Mouse (Mus musculus): ENCODE data around the gene Cyp2d10. TPM values are rescaled to one million over a fixed set of nuclear protein-coding genes. Genes with fewer than 3 reads are reported as not detected.
A peak's percentile ranks its signal among the peaks of the same experiment; 100 is the strongest.
"Not testable (repeated sequence)": the region's sequence is repeated elsewhere in the genome, so short reads cannot be mapped to it uniquely, and the experiment has no call there.

Gene Cyp2d10
- polyA plus RNA-seq, 1 experiment from 2014 or later = not detected

- WGBS = 31% methylated on average over 16 of the region's 16 CpGs
- H3K9ac ChIP-seq (replicated peaks; ENCODE audit: low read depth, low read length) = no peak overlapping the region
Observed at GRCm38 (mm10) chr15:82416797-82417789, 10.1 kb upstream of the Cyp2d10 start.

GRCm38 (mm10) chr15:82407536-82407935, 541 bp upstream of the Cyp2d10 start:
- Histone ChIP-seq H3K4me3 (ENCODE audit: low read depth, low read length) (no peak overlapping the region), H3K9ac (replicated peaks; ENCODE audit: low read depth, low read length) (no peak overlapping the region), H3K27me3 (ENCODE audit: control insufficient read depth, insufficient read depth, low read length) (no peaks in the 10 kb centered on the region), H3K9me3 (ENCODE audit: control insufficient read depth, low read depth, low read length) (no peaks in the 10 kb centered on the region), H3K27ac (ENCODE audit: low read length) (no peak overlapping the region), H3K4me1 (ENCODE audit: control insufficient read depth, insufficient read depth, low read length) (no peaks in the 10 kb centered on the region), H3K4me2 (replicated peaks; ENCODE audit: low read depth, low read length) (no peak overlapping the region), H3K36me3 (ENCODE audit: control insufficient read depth, insufficient read depth, low read length) (no peaks in the 10 kb centered on the region)
- 72% methylated on average over 4 of the region's 4 CpGs for WGBS
- ATAC-seq (ENCODE audit: insufficient number of reproducible peaks, insufficient read depth, low FRiP score, low read depth) = no peak

More at GRCm38 (mm10) chr15:82416797-82417789, 10.1 kb upstream of the Cyp2d10 start:
- H3K4me1 ChIP-seq (ENCODE audit: control insufficient read depth, insufficient read depth, low read length) = peaks cover 5% of the 10 kb centered on the region; the same call in 1 of the 2 replicates
- ATAC-seq (ENCODE audit: insufficient number of reproducible peaks, insufficient read depth, low FRiP score, low read depth) = peak; percentile 69; the same call in 1 of the 2 replicates
- 0 out of 2 replicates have a peak overlapping the region, but pooled peaks have one; percentile 14 for H3K4me2 ChIP-seq (replicated peaks; ENCODE audit: low read depth, low read length)
- H3K27me3 ChIP-seq (ENCODE audit: control insufficient read depth, insufficient read depth, low read length) = no peaks in the 10 kb centered on the region
- no peaks in the 10 kb centered on the region for H3K36me3 ChIP-seq (ENCODE audit: control insufficient read depth, insufficient read depth, low read length)
- H3K4me3 ChIP-seq (ENCODE audit: low read depth, low read length) = no peak overlapping the region
- no peaks in the 10 kb centered on the region for H3K9me3 ChIP-seq (ENCODE audit: control insufficient read depth, low read depth, low read length)
- no peak overlapping the region for H3K27ac ChIP-seq (ENCODE audit: low read length)

- no peak overlapping the region for H3K4me2 ChIP-seq (replicated peaks; ENCODE audit: low read depth, low read length)
- no peak for ATAC-seq (ENCODE audit: insufficient number of reproducible peaks, insufficient read depth, low FRiP score, low read depth)
- H3K9me3 ChIP-seq (ENCODE audit: control insufficient read depth, low read depth, low read length) = no peaks in the 10 kb centered on the region
- H3K4me1 ChIP-seq (ENCODE audit: control insufficient read depth, insufficient read depth, low read length) = no peaks in the 10 kb centered on the region
- no peaks in the 10 kb centered on the region for H3K36me3 ChIP-seq (ENCODE audit: control insufficient read depth, insufficient read depth, low read length)
- H3K9ac ChIP-seq (replicated peaks; ENCODE audit: low read depth, low read length) = no peak overlapping the region
- no peak overlapping the region for H3K4me3 ChIP-seq (ENCODE audit: low read depth, low read length)
- 90% methylated on average over 3 of the region's 3 CpGs for WGBS
- no peak overlapping the region for H3K27ac ChIP-seq (ENCODE audit: low read length)
- no peaks in the 10 kb centered on the region for H3K27me3 ChIP-seq (ENCODE audit: control insufficient read depth, insufficient read depth, low read length)
Observed at GRCm38 (mm10) chr15:82404163-82404562, 2.8 kb downstream of the Cyp2d10 start.

GRCm38 (mm10) chr15:82403606-82404005, 3.4 kb downstream of the Cyp2d10 start:
- Histone ChIP-seq H3K4me3 (ENCODE audit: low read depth, low read length) (no peak overlapping the region), H3K36me3 (ENCODE audit: control insufficient read depth, insufficient read depth, low read length) (no peaks in the 10 kb centered on the region), H3K27ac (ENCODE audit: low read length) (no peak overlapping the region), H3K27me3 (ENCODE audit: control insufficient read depth, insufficient read depth, low read length) (no peaks in the 10 kb centered on the region), H3K9ac (replicated peaks; ENCODE audit: low read depth, low read length) (no peak overlapping the region), H3K4me2 (replicated peaks; ENCODE audit: low read depth, low read length) (no peak overlapping the region), H3K9me3 (ENCODE audit: control insufficient read depth, low read depth, low read length) (no peaks in the 10 kb centered on the region), H3K4me1 (ENCODE audit: control insufficient read depth, insufficient read depth, low read length) (no peaks in the 10 kb centered on the region)
- no peak for ATAC-seq (ENCODE audit: insufficient number of reproducible peaks, insufficient read depth, low FRiP score, low read depth)
- 90% methylated on average over 9 of the region's 9 CpGs for WGBS

GRCm38 (mm10) chr15:82402741-82403140, 4.3 kb downstream of the Cyp2d10 start:
- Histone ChIP-seq H3K9ac (replicated peaks; ENCODE audit: low read depth, low read length) (no peak overlapping the region), H3K4me2 (replicated peaks; ENCODE audit: low read depth, low read length) (no peak overlapping the region), H3K36me3 (ENCODE audit: control insufficient read depth, insufficient read depth, low read length) (no peaks in the 10 kb centered on the region), H3K27ac (ENCODE audit: low read length) (no peak overlapping the region), H3K4me3 (ENCODE audit: low read depth, low read length) (no peak overlapping the region), H3K4me1 (ENCODE audit: control insufficient read depth, insufficient read depth, low read length) (no peaks in the 10 kb centered on the region), H3K9me3 (ENCODE audit: control insufficient read depth, low read depth, low read length) (no peaks in the 10 kb centered on the region), H3K27me3 (ENCODE audit: control insufficient read depth, insufficient read depth, low read length) (no peaks in the 10 kb centered on the region)
- no peak for ATAC-seq (ENCODE audit: insufficient number of reproducible peaks, insufficient read depth, low FRiP score, low read depth)
- 89% methylated on average over 6 of the region's 6 CpGs for WGBS

- Histone ChIP-seq H3K9ac (replicated peaks; ENCODE audit: low read depth, low read length) (no peak overlapping the region), H3K4me2 (replicated peaks; ENCODE audit: low read depth, low read length) (no peak overlapping the region), H3K9me3 (ENCODE audit: control insufficient read depth, low read depth, low read length) (no peaks in the 10 kb centered on the region), H3K27me3 (ENCODE audit: control insufficient read depth, insufficient read depth, low read length) (no peaks in the 10 kb centered on the region), H3K4me1 (ENCODE audit: control insufficient read depth, insufficient read depth, low read length) (no peaks in the 10 kb centered on the region), H3K27ac (ENCODE audit: low read length) (no peak overlapping the region), H3K36me3 (ENCODE audit: control insufficient read depth, insufficient read depth, low read length) (no peaks in the 10 kb centered on the region), H3K4me3 (ENCODE audit: low read depth, low read length) (no peak overlapping the region)
- no peak for ATAC-seq (ENCODE audit: insufficient number of reproducible peaks, insufficient read depth, low FRiP score, low read depth)
Observed at GRCm38 (mm10) chr15:82402106-82402505, 4.9 kb downstream of the Cyp2d10 start.

GRCm38 (mm10) chr15:82401516-82401915, 5.5 kb downstream of the Cyp2d10 start:
- no peak overlapping the region for H3K9ac ChIP-seq (replicated peaks; ENCODE audit: low read depth, low read length)
- 73% methylated on average over 2 of the region's 2 CpGs for WGBS
- no peaks in the 10 kb centered on the region for H3K9me3 ChIP-seq (ENCODE audit: control insufficient read depth, low read depth, low read length)
- H3K4me3 ChIP-seq (ENCODE audit: low read depth, low read length) = no peak overlapping the region
- no peaks in the 10 kb centered on the region for H3K27me3 ChIP-seq (ENCODE audit: control insufficient read depth, insufficient read depth, low read length)
- no peaks in the 10 kb centered on the region for H3K4me1 ChIP-seq (ENCODE audit: control insufficient read depth, insufficient read depth, low read length)
- no peak overlapping the region for H3K4me2 ChIP-seq (replicated peaks; ENCODE audit: low read depth, low read length)
- no peak for ATAC-seq (ENCODE audit: insufficient number of reproducible peaks, insufficient read depth, low FRiP score, low read depth)
- H3K27ac ChIP-seq (ENCODE audit: low read length) = no peak overlapping the region
- no peaks in the 10 kb centered on the region for H3K36me3 ChIP-seq (ENCODE audit: control insufficient read depth, insufficient read depth, low read length)

- H3K4me1 ChIP-seq (ENCODE audit: control insufficient read depth, insufficient read depth, low read length); H3K4me3 ChIP-seq (ENCODE audit: low read depth, low read length); H3K36me3 ChIP-seq (ENCODE audit: control insufficient read depth, insufficient read depth, low read length); ATAC-seq (ENCODE audit: insufficient number of reproducible peaks, insufficient read depth, low FRiP score, low read depth); H3K9ac ChIP-seq (replicated peaks; ENCODE audit: low read depth, low read length); H3K27ac ChIP-seq (ENCODE audit: low read length); H3K4me2 ChIP-seq (replicated peaks; ENCODE audit: low read depth, low read length); H3K9me3 ChIP-seq (ENCODE audit: control insufficient read depth, low read depth, low read length); H3K27me3 ChIP-seq (ENCODE audit: control insufficient read depth, insufficient read depth, low read length): not testable (repeated sequence)
- WGBS = 68% methylated on average over 3 of the region's 3 CpGs
Observed at GRCm38 (mm10) chr15:82395955-82396354, 11.0 kb downstream of the Cyp2d10 start.
